24 mouse cellular contexts compared by ENCODE assay signal in genomic region chr2:165129189-165129588, GRCm38 (mm10). TPM values are rescaled to one million over a fixed set of nuclear protein-coding genes. Genes with fewer than 3 reads are reported as not detected.
DNase-seq lines count a peak whose midpoint lies in the region; ATAC-seq and TF ChIP-seq lines count a peak whose summit lies in the region.
"Had no signal": no experiment of that assay in that cellular context is flagged by ENCODE, and none has a peak within 500 bp of the region (broad histone marks: within the 10 kb centered on the region; RNA-seq: fewer than 3 reads in every experiment).

No protein-coding gene starts in this region.

- ATAC-seq in hindbrain, embryonic 12.5 days (ENCODE audit: low FRiP score) = no peak; the same call in 1 of the 2 replicates
- ATAC-seq in hindbrain, postnatal 0 days = no peak
- no peak for ATAC-seq in midbrain, postnatal 0 days (ENCODE audit: low FRiP score)
- no peak for ATAC-seq in midbrain, embryonic 13.5 days
- peak; percentile 21; the same call in 1 of the 2 replicates for ATAC-seq in hindbrain, embryonic 14.5 days (ENCODE audit: low FRiP score)

- H3K4me2 ChIP-seq in hindbrain, embryonic 12.5 days (replicated peaks) = no peak overlapping the region
- no peak overlapping the region for H3K4me2 ChIP-seq in hindbrain, postnatal 0 days (ENCODE audit: low read depth, low read length)
- H3K4me2 ChIP-seq in midbrain, postnatal 0 days (ENCODE audit: low read depth, low read length, poor library complexity, severe bottlenecking) = no peak overlapping the region
- H3K4me2 ChIP-seq in midbrain, embryonic 13.5 days (replicated peaks) = no peak overlapping the region
- no peak overlapping the region for H3K4me2 ChIP-seq in hindbrain, embryonic 14.5 days (replicated peaks)
- H3K4me2 ChIP-seq: embryonic facial prominence, embryonic 15.5 days; heart, embryonic 13.5 days; liver, embryonic 11.5 days; neural tube, embryonic 13.5 days had no signal

- peak overlapping the region; percentile 52; the same call in 1 of the 2 replicates for H3K27ac ChIP-seq in hindbrain, embryonic 12.5 days
- H3K27ac ChIP-seq in hindbrain, postnatal 0 days = no peak overlapping the region
- no peak overlapping the region for H3K27ac ChIP-seq in midbrain, postnatal 0 days (ENCODE audit: low read depth, low read length)
- H3K27ac ChIP-seq in midbrain, embryonic 13.5 days = no peak overlapping the region
- no peak overlapping the region for H3K27ac ChIP-seq in hindbrain, embryonic 14.5 days
- H3K27ac ChIP-seq: embryonic facial prominence, embryonic 15.5 days; heart, embryonic 13.5 days; layer of hippocampus, adult 2 months; neural tube, embryonic 13.5 days had no signal

- 34% methylated on average over 4 of the region's 4 CpGs for WGBS in hindbrain, embryonic 12.5 days
- 63% methylated on average over 4 of the region's 4 CpGs for WGBS in hindbrain, postnatal 0 days
- 47% methylated on average over 4 of the region's 4 CpGs for WGBS in midbrain, postnatal 0 days
- 45% methylated on average over 4 of the region's 4 CpGs for WGBS in midbrain, embryonic 13.5 days
- WGBS in hindbrain, embryonic 14.5 days = 33% methylated on average over 4 of the region's 4 CpGs

- no peak for TF ChIP-seq CTCF in hindbrain, postnatal 0 days (IDR thresholded peaks at IDR 0.05; ENCODE audit: low read depth)
- no peak for TF ChIP-seq CTCF in midbrain, postnatal 0 days (IDR thresholded peaks at IDR 0.05)

- H3K4me1 ChIP-seq in hindbrain, embryonic 12.5 days = peaks cover 60% of the 10 kb centered on the region
- H3K4me1 ChIP-seq in hindbrain, postnatal 0 days (ENCODE audit: insufficient read depth, low read length) = peaks cover 10% of the 10 kb centered on the region
- H3K4me1 ChIP-seq in midbrain, postnatal 0 days (ENCODE audit: insufficient read depth, low read length) = peaks cover 10% of the 10 kb centered on the region
- peaks cover 67% of the 10 kb centered on the region for H3K4me1 ChIP-seq in midbrain, embryonic 13.5 days (replicated peaks)
- peaks cover 33% of the 10 kb centered on the region for H3K4me1 ChIP-seq in hindbrain, embryonic 14.5 days (replicated peaks; ENCODE audit: control insufficient read depth, insufficient read depth, low read length)

- no peak for DNase-seq in hindbrain, postnatal 0 days (ENCODE audit: low spot score)
- DNase-seq in midbrain, postnatal 0 days (ENCODE audit: low spot score) = peak; percentile 40
- no peak for DNase-seq in hindbrain, embryonic 14.5 days (ENCODE audit: low spot score)
- DNase-seq in spleen, postnatal 14 days (ENCODE audit: low spot score in 2 of 2) = no peak
- no peak for DNase-seq in frontal cortex, postnatal 25 days (ENCODE audit: low spot score in 2 of 2)
- DNase-seq: cerebellum, adult 9-11 months; heart, adult 11 months; heart, postnatal 4 days; kidney, adult 18-20 months; left cerebral cortex, postnatal 4 days; lung, adult 2 months; lung, postnatal 4 days; right cerebral cortex, postnatal 4 days; thymus, adult 18-20 months had no signal

- H3K36me3 ChIP-seq in hindbrain, embryonic 12.5 days = no peaks in the 10 kb centered on the region
- H3K36me3 ChIP-seq in hindbrain, postnatal 0 days (ENCODE audit: insufficient read depth, low read length) = no peaks in the 10 kb centered on the region
- no peaks in the 10 kb centered on the region for H3K36me3 ChIP-seq in midbrain, postnatal 0 days (ENCODE audit: insufficient read depth, low read length)
- no peaks in the 10 kb centered on the region for H3K36me3 ChIP-seq in midbrain, embryonic 13.5 days
- no peaks in the 10 kb centered on the region for H3K36me3 ChIP-seq in hindbrain, embryonic 14.5 days (replicated peaks; ENCODE audit: control insufficient read depth, insufficient read depth)
- H3K36me3 ChIP-seq: embryonic facial prominence, embryonic 15.5 days; heart, embryonic 13.5 days; neural tube, embryonic 13.5 days had no signal

- H3K9me3 ChIP-seq in hindbrain, embryonic 12.5 days (replicated peaks) = no peaks in the 10 kb centered on the region
- H3K9me3 ChIP-seq in hindbrain, postnatal 0 days (ENCODE audit: low read length) = no peaks in the 10 kb centered on the region
- no peaks in the 10 kb centered on the region for H3K9me3 ChIP-seq in midbrain, postnatal 0 days (ENCODE audit: low read length)
- H3K9me3 ChIP-seq in midbrain, embryonic 13.5 days = no peaks in the 10 kb centered on the region
- no peaks in the 10 kb centered on the region for H3K9me3 ChIP-seq in hindbrain, embryonic 14.5 days (ENCODE audit: control insufficient read depth, low read length)
- H3K9me3 ChIP-seq: embryonic facial prominence, embryonic 15.5 days; heart, embryonic 13.5 days; neural tube, embryonic 13.5 days had no signal

- H3K9ac ChIP-seq in hindbrain, embryonic 12.5 days = no peak overlapping the region
- H3K9ac ChIP-seq in hindbrain, postnatal 0 days (replicated peaks; ENCODE audit: low read length) = no peak overlapping the region
- no peak overlapping the region for H3K9ac ChIP-seq in midbrain, postnatal 0 days (replicated peaks; ENCODE audit: low read length, poor library complexity, severe bottlenecking)
- no peak overlapping the region for H3K9ac ChIP-seq in midbrain, embryonic 13.5 days (replicated peaks)
- no peak overlapping the region for H3K9ac ChIP-seq in hindbrain, embryonic 14.5 days
- H3K9ac ChIP-seq: embryonic facial prominence, embryonic 15.5 days; heart, embryonic 13.5 days; neural tube, embryonic 13.5 days had no signal

- H3K27me3 ChIP-seq in hindbrain, embryonic 12.5 days = peaks cover 24% of the 10 kb centered on the region
- H3K27me3 ChIP-seq in hindbrain, postnatal 0 days (ENCODE audit: insufficient read depth, low read length) = no peaks in the 10 kb centered on the region
- H3K27me3 ChIP-seq in midbrain, postnatal 0 days (ENCODE audit: insufficient read depth, low read length) = peaks cover 4% of the 10 kb centered on the region; the same call in 1 of the 2 replicates
- H3K27me3 ChIP-seq in midbrain, embryonic 13.5 days = peaks cover 9% of the 10 kb centered on the region; the same call in 1 of the 2 replicates
- H3K27me3 ChIP-seq in hindbrain, embryonic 14.5 days (ENCODE audit: control insufficient read depth, insufficient read depth, low read length) = no peaks in the 10 kb centered on the region

- no peak overlapping the region for H3K4me3 ChIP-seq in hindbrain, embryonic 12.5 days
- no peak overlapping the region for H3K4me3 ChIP-seq in hindbrain, postnatal 0 days (ENCODE audit: low read length)
- no peak overlapping the region for H3K4me3 ChIP-seq in midbrain, postnatal 0 days (ENCODE audit: low read depth, low read length)
- H3K4me3 ChIP-seq in midbrain, embryonic 13.5 days (replicated peaks) = no peak overlapping the region
- no peak overlapping the region for H3K4me3 ChIP-seq in hindbrain, embryonic 14.5 days (replicated peaks; ENCODE audit: low read length)
- H3K4me3 ChIP-seq: embryonic facial prominence, embryonic 15.5 days; heart, embryonic 13.5 days; layer of hippocampus, adult 2 months; neural tube, embryonic 13.5 days had no signal

RNA-seq across cellular contexts. Expression of gene 1700025C18Rik, which starts 38.6 kb away (rescaled TPM):
- not detected in 2 replicates for polyA plus RNA-seq in hindbrain, embryonic 12.5 days (2016; fragmentation: Nextera tagmentation; extraction: Ambion mirVana)
- not detected in 2 replicates for total RNA-seq in hindbrain, postnatal 0 days (2014; rRNA removed)
- not detected in 2 replicates for polyA plus RNA-seq in hindbrain, postnatal 0 days (2015; fragmentation: Nextera tagmentation; extraction: Ambion mirVana)
- total RNA-seq in midbrain, postnatal 0 days (2014; rRNA removed) = not detected in 2 replicates
- not detected in 2 replicates for polyA plus RNA-seq in midbrain, postnatal 0 days (2015; fragmentation: Nextera tagmentation; extraction: Ambion mirVana)
- not detected in 2 replicates for polyA plus RNA-seq in midbrain, embryonic 13.5 days (2015; fragmentation: Nextera tagmentation; extraction: Ambion mirVana)
- not detected in 2 replicates for polyA plus RNA-seq in hindbrain, embryonic 14.5 days (2014; fragmentation: Nextera tagmentation; extraction: Ambion mirVana)
- total RNA-seq: adrenal gland, postnatal 4 days; gastrocnemius, adult 8-10 months; heart, postnatal 4 days; layer of hippocampus, adult 2 months; left cerebral cortex, adult 18-20 months; left cerebral cortex, postnatal 4 days had no signal
- polyA plus RNA-seq: embryonic facial prominence, embryonic 15.5 days; heart, embryonic 13.5 days; liver, embryonic 11.5 days; lung, adult 2 months; neural tube, embryonic 13.5 days had no signal
